18 mouse cellular contexts compared by ENCODE assay signal in genomic region chr1:143960340-143960739, GRCm38 (mm10). TPM values are rescaled to one million over a fixed set of nuclear protein-coding genes. Genes with fewer than 3 reads are reported as not detected.
DNase-seq lines count a peak whose midpoint lies in the region; ATAC-seq lines count a peak whose summit lies in the region.
"Had no signal": no experiment of that assay in that cellular context is flagged by ENCODE, and none has a peak within 500 bp of the region (broad histone marks: within the 10 kb centered on the region; RNA-seq: fewer than 3 reads in every experiment).

No protein-coding gene starts in this region.

- intact Hi-C loops in left cerebral cortex, postnatal 36 days (cut with DNase I) = no loop called here

- DNase-seq in 416B (ENCODE audit: low read depth) = peak; percentile 77
- DNase-seq in embryo, embryonic 9.5 days (ENCODE audit: extremely low spot score) = no peak
- DNase-seq in left cerebral cortex, postnatal 36 days (ENCODE audit: low spot score in 2 of 2) = no peak
- DNase-seq in ovary, adult 18-20 months (ENCODE audit: low spot score) = no peak
- DNase-seq: adrenal gland, adult 2 months; adrenal gland, postnatal 10 days; adrenal gland, postnatal 25 days; cerebellum, adult 11 months; cerebellum, adult 18-20 months; cerebellum, adult 8-10 months; cerebellum, adult 9-11 months; cerebellum, postnatal 14 days; cerebellum, postnatal 36 days; embryo, embryonic 11 days; forebrain, postnatal 0 days had no signal

- peak; percentile 49 for ATAC-seq in megakaryocyte, adult 5-6 weeks (ENCODE audit: poor library complexity, severe bottlenecking)
- ATAC-seq: forebrain, embryonic 13.5 days; forebrain, embryonic 15.5 days; forebrain, postnatal 0 days had no signal

RNA-seq across cellular contexts. Expression of gene Rgs2, which starts 43.6 kb away (rescaled TPM):
- total RNA-seq in megakaryocyte, adult 5-6 weeks (2015) = 474 and 499 TPM in 2 replicates
- 300 and 347 TPM in 2 replicates for total RNA-seq in megakaryocyte, adult 5-6 weeks (2017)
- 10 to 100 TPM; 58.5 to 64.2 TPM for total RNA-seq in left cerebral cortex, postnatal 36 days (2021)

Comparison
In these comparisons a context has a peak if more than half of its experiments do, and no peak if none do; other contexts are left out.
1. RNA of gene Rgs2, which starts 43.6 kb away (total RNA-seq): 300 to 499 TPM in megakaryocyte, adult 5-6 weeks; 58.5 to 64.2 TPM in left cerebral cortex, postnatal 36 days; every median in the first group is over 4 times any median in the second.